Mouse (Mus musculus): ENCODE measurements around the gene Vmn1r177.
"Not testable (repeated sequence)": the region's sequence is repeated elsewhere in the genome, so short reads cannot be mapped to it uniquely, and the experiment has no call there.

The Vmn1r177 gene

DNA sequence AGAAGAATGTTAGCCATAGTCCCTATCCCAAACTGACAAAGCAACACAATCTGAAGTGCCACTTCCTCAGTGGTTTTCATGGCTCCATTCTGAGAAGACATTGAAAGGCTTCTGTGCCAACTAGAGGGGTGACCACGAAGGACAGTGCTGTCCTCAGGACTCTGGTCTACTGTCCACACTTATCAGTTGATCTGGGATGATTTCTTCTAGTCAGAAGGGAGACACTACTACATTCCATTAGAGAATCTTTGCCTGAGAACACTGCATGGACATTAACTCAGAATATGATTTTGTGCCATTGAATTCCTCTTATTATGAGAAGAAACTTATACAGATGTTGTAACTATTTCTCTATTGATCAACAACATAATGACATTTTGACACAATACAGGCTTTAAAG lies at the start of gene Vmn1r177:
Gene Vmn1r177, minus strand, starts transcription at position 101 of the 400 bp plus-strand sequence.
- DNase-seq (ENCODE audit: low read depth, low spot score): not testable (repeated sequence)

DNA sequence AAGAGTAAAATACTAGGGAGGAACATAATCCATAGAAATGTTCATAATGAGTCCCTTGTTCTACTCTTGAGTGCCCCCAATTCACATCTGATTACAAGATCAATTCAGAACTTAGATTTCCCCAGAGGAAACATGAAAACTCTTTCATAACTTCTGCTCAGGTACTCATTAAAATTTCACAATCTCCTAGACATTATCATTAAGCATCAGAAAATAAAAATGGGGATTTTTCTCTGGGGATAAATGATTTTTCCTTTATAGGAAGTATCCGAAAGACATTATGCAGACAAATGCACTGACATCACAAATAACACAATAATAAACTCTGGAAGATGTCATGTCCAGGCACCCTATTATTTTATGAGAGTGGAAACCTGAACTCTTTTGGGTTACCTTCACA lies 25.5 kb upstream of the Vmn1r177 start, which contains the start of gene Vmn1r178:
Gene Vmn1r178, plus strand, starts transcription at position 301 of the 400 bp plus-strand sequence.
- no peak for DNase-seq (ENCODE audit: low read depth, low spot score)

DNA sequence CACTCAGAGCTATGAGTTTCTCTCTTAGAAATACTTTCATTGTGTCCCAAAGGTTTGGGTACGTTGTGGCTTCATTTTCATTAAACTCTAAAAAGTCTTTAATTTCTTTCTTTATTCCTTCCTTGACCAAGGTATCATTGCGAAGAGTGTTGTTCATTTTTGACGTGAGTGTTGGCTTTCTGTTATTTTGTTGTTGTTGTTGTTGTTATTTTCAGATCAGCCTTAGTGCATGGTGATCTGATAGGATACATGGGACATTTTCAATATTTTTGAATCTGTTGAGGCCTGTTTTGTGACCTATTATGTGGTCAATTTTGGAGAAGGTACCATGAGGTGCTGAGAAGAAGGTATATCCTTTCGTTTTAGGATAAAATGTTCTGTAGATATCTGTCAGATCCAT lies 10.7 kb upstream of the Vmn1r177 start:
- not testable (repeated sequence) for DNase-seq (ENCODE audit: low read depth, low spot score)

DNA sequence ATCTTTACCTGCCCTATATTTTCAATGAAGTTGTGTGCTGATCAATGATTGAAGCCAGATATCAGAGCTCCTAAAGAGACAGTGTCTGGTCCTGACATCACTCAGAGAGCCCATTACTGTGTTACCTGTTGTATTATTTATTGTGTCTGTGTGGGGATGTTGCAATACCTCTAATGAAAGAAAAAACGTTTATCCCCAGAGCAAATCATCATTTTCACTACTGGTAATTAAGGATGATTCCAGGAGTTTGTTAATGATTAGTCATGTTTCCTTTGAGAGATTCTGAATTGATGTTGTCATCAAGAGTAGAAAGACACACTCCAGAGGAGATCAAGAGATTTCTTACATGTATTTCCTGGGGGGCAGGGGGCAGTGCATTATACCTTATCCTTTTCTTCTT lies 29.0 kb downstream of the Vmn1r177 start, which contains the start of gene Vmn1r176:
Gene Vmn1r176, minus strand, starts transcription at position 101 of the 400 bp plus-strand sequence.
- not testable (repeated sequence) for DNase-seq (ENCODE audit: low read depth, low spot score)
